In genomic region chr5:88575506-88576338, GRCm38 (mm10) we compare ENCODE assay signal across 11 mouse cellular contexts. TPM values are rescaled to one million over a fixed set of nuclear protein-coding genes. Genes with fewer than 3 reads are reported as not detected.
DNase-seq lines count a peak whose midpoint lies in the region; ATAC-seq and TF ChIP-seq lines count a peak whose summit lies in the region.
"Had no signal": no experiment of that assay in that cellular context is flagged by ENCODE, and none has a peak within 500 bp of the region (broad histone marks: within the 10 kb centered on the region; RNA-seq: fewer than 3 reads in every experiment).

No protein-coding gene starts in this region.

- no peak overlapping the region for H3K9ac ChIP-seq in stomach, embryonic 16.5 days (ENCODE audit: low read length)
- no peak overlapping the region for H3K9ac ChIP-seq in liver, embryonic 12.5 days
- H3K9ac ChIP-seq: liver, embryonic 13.5 days; neural tube, embryonic 12.5 days had no signal

- no peak overlapping the region for H3K4me3 ChIP-seq in cerebellum, adult 2 months (replicated peaks; ENCODE audit: insufficient read depth, low read depth, low read length)
- no peak overlapping the region for H3K4me3 ChIP-seq in stomach, embryonic 16.5 days (replicated peaks; ENCODE audit: low read length)
- no peak overlapping the region for H3K4me3 ChIP-seq in liver, embryonic 12.5 days
- H3K4me3 ChIP-seq: liver, embryonic 13.5 days; neural tube, embryonic 12.5 days had no signal

- H3K4me2 ChIP-seq in stomach, embryonic 16.5 days (ENCODE audit: low read depth, low read length) = peak overlapping the region; percentile 6; the same call in 1 of the 2 replicates
- H3K4me2 ChIP-seq in liver, embryonic 12.5 days = no peak overlapping the region
- H3K4me2 ChIP-seq: liver, embryonic 13.5 days; neural tube, embryonic 12.5 days had no signal

- TF ChIP-seq POLR2A in cerebellum, adult 2 months (IDR thresholded peaks at IDR 0.05; ENCODE audit: borderline replicate concordance, insufficient read depth, low read length) = no peak

- WGBS in cerebellum, adult 2 months = 60% methylated on average over 3 of the region's 3 CpGs
- WGBS in stomach, embryonic 16.5 days = 49% methylated on average over 3 of the region's 3 CpGs
- WGBS in liver, embryonic 12.5 days (ENCODE audit: insufficient replicate concordance) = 54% methylated on average over 3 of the region's 3 CpGs

- H3K27ac ChIP-seq in cerebellum, adult 2 months (ENCODE audit: insufficient read depth, low read length) = no peak overlapping the region
- H3K27ac ChIP-seq in stomach, embryonic 16.5 days (ENCODE audit: low read length) = peak overlapping the region; percentile 80
- no peak overlapping the region for H3K27ac ChIP-seq in liver, embryonic 12.5 days
- H3K27ac ChIP-seq: liver, embryonic 13.5 days; neural tube, embryonic 12.5 days had no signal

- intact Hi-C loops in gastrocnemius, postnatal 36 days (cut with DNase I) = no loop called here

- DNase-seq in cerebellum, postnatal 10 days = peak; percentile 45 to 67
- DNase-seq in cerebellum, adult 2 months = no peak
- DNase-seq in urinary bladder, postnatal 14 days (ENCODE audit: low spot score) = peak; percentile 54
- no peak for DNase-seq in urinary bladder, adult 2 months (ENCODE audit: low spot score)
- DNase-seq in kidney, postnatal 25 days = peak; percentile 64 to 70
- no peak for DNase-seq in gastrocnemius, postnatal 36 days
- DNase-seq: heart, postnatal 10 days; liver, embryonic 13.5 days had no signal

- H3K27me3 ChIP-seq in cerebellum, adult 2 months (ENCODE audit: control insufficient read depth, insufficient read depth, low read length) = no peaks in the 10 kb centered on the region
- no peaks in the 10 kb centered on the region for H3K27me3 ChIP-seq in stomach, embryonic 16.5 days (ENCODE audit: control insufficient read depth, insufficient read depth, low read length)
- no peaks in the 10 kb centered on the region for H3K27me3 ChIP-seq in liver, embryonic 12.5 days (replicated peaks)
- H3K27me3 ChIP-seq: liver, embryonic 13.5 days; neural tube, embryonic 12.5 days had no signal

- peak; percentile 89 for ATAC-seq in stomach, embryonic 16.5 days (ENCODE audit: insufficient read depth, low FRiP score)
- no peak for ATAC-seq in liver, embryonic 12.5 days

- no peaks in the 10 kb centered on the region for H3K36me3 ChIP-seq in stomach, embryonic 16.5 days (ENCODE audit: control insufficient read depth, insufficient read depth, low read length)
- H3K36me3 ChIP-seq in liver, embryonic 12.5 days = 0 out of 2 replicates have a peak, but pooled peaks cover 2% of the 10 kb centered on the region
- H3K36me3 ChIP-seq: neural tube, embryonic 12.5 days had no signal

- no peaks in the 10 kb centered on the region for H3K4me1 ChIP-seq in cerebellum, adult 2 months (ENCODE audit: control insufficient read depth, insufficient read depth, low read length)
- peaks cover 6% of the 10 kb centered on the region; the same call in 1 of the 2 replicates for H3K4me1 ChIP-seq in stomach, embryonic 16.5 days (ENCODE audit: control insufficient read depth, insufficient read depth, low read length)
- no peaks in the 10 kb centered on the region for H3K4me1 ChIP-seq in liver, embryonic 12.5 days
- H3K4me1 ChIP-seq: liver, embryonic 13.5 days; neural tube, embryonic 12.5 days had no signal

- no peaks in the 10 kb centered on the region for H3K9me3 ChIP-seq in stomach, embryonic 16.5 days (replicated peaks; ENCODE audit: control insufficient read depth, low read length)
- no peaks in the 10 kb centered on the region for H3K9me3 ChIP-seq in liver, embryonic 12.5 days (replicated peaks)
- H3K9me3 ChIP-seq: liver, embryonic 13.5 days; neural tube, embryonic 12.5 days had no signal

- TF ChIP-seq CTCF in cerebellum, adult 2 months (IDR thresholded peaks at IDR 0.05; ENCODE audit: borderline replicate concordance, insufficient read depth, low read depth, low read length) = no peak

RNA-seq across cellular contexts. Expression of gene Rufy3, which starts 10.9 kb away (rescaled TPM):
- polyA plus RNA-seq in cerebellum, adult 2 months (2012; rRNA removed) = 130 and 139 TPM in 2 replicates
- polyA plus RNA-seq in urinary bladder, adult 2 months (2012; rRNA removed) = 21.6 and 23.3 TPM in 2 replicates
- polyA plus RNA-seq in stomach, embryonic 16.5 days (2015; fragmentation: Nextera tagmentation; extraction: Ambion mirVana) = 10.9 and 13.5 TPM in 2 replicates
- 1 to 10 TPM; 6.6 to 6.7 TPM for total RNA-seq in gastrocnemius, postnatal 36 days (2021)
- 7.5 and 7.9 TPM in 2 replicates for polyA plus RNA-seq in liver, embryonic 12.5 days (2016; fragmentation: Nextera tagmentation; extraction: Ambion mirVana)

RNA-seq across cellular contexts. Expression of gene Utp3, which starts 21.5 kb away (rescaled TPM):
- 25.9 and 29.9 TPM in 2 replicates for polyA plus RNA-seq in cerebellum, adult 2 months (2012; rRNA removed)
- polyA plus RNA-seq in urinary bladder, adult 2 months (2012; rRNA removed) = 36.2 and 45.2 TPM in 2 replicates
- polyA plus RNA-seq in stomach, embryonic 16.5 days (2015; fragmentation: Nextera tagmentation; extraction: Ambion mirVana) = 59.8 and 67.0 TPM in 2 replicates
- 10 to 100 TPM; 20.5 to 23.6 TPM for total RNA-seq in gastrocnemius, postnatal 36 days (2021)
- 51.3 and 52.3 TPM in 2 replicates for polyA plus RNA-seq in liver, embryonic 12.5 days (2016; fragmentation: Nextera tagmentation; extraction: Ambion mirVana)

RNA-seq across cellular contexts. Expression of gene Jchain, which starts 48.0 kb away (rescaled TPM):
- 0.68 and 0.84 TPM in 2 replicates for polyA plus RNA-seq in cerebellum, adult 2 months (2012; rRNA removed)
- 1.0 and 1.3 TPM in 2 replicates for polyA plus RNA-seq in urinary bladder, adult 2 months (2012; rRNA removed)
- polyA plus RNA-seq in stomach, embryonic 16.5 days (2015; fragmentation: Nextera tagmentation; extraction: Ambion mirVana) = 0.16 and 0.28 TPM in 2 replicates
- under 1 TPM; 0.30 to 0.33 TPM for total RNA-seq in gastrocnemius, postnatal 36 days (2021)
- polyA plus RNA-seq in liver, embryonic 12.5 days (2016; fragmentation: Nextera tagmentation; extraction: Ambion mirVana) = 0.11 and 0.12 TPM in 2 replicates

Comparison
In these comparisons a context has a peak if more than half of its experiments do, and no peak if none do; other contexts are left out.
1. DNase-seq: peak in cerebellum, postnatal 10 days (2 of 2), urinary bladder, postnatal 14 days (single experiment) and kidney, postnatal 25 days (2 of 2); none in cerebellum, adult 2 months (0 of 2), urinary bladder, adult 2 months (single experiment) and gastrocnemius, postnatal 36 days (0 of 2).